Mouse (Mus musculus): ENCODE measurements around the gene Dzip1. TPM values are rescaled to one million over a fixed set of nuclear protein-coding genes. Genes with fewer than 3 reads are reported as not detected.

Dzip1 gene
- polyA plus RNA-seq, 1 experiment from 2014 or later: 31.4 TPM

DNA sequence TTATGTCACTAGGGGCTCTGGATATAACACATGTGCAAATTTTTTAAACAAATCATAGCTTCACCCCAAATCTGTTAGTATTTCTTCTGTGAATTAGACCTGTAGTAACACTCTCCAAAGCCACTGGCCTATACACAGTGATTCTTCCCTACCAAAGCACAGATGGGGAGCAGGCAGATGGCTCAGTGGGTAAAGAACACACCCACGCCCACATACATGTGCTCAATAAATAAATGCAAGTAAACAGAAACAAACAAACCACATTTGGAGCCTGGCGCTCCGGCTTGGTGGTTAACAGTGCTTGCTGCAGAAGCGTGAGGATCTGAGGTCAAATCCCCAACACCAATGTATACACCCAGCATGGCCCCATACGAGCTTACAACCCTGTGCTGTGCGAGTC, 13.7 kb downstream of the Dzip1 start:
- H3K9me3 ChIP-seq (ENCODE audit: control insufficient read depth, low read length): no peaks in the 10 kb centered on the region
- ATAC-seq (ENCODE audit: insufficient read depth, low FRiP score, low TSS enrichment) (no peak), DNase-seq (ENCODE audit: low spot score) (no peak)
- no peak overlapping the region for H3K27ac ChIP-seq (ENCODE audit: low read depth, low read length)
- WGBS: 95% methylated on average over 6 of the region's 6 CpGs
- H3K9ac ChIP-seq (ENCODE audit: low read length): no peak overlapping the region
- peaks cover 10% of the 10 kb centered on the region for H3K36me3 ChIP-seq (ENCODE audit: control insufficient read depth, insufficient read depth, low read length)
- no peak overlapping the region for H3K4me2 ChIP-seq (ENCODE audit: low read depth)
- no peaks in the 10 kb centered on the region for H3K4me1 ChIP-seq (ENCODE audit: control insufficient read depth, insufficient read depth, low read length)
- no peak overlapping the region for H3K4me3 ChIP-seq (ENCODE audit: low read depth, low read length)
- no peaks in the 10 kb centered on the region for H3K27me3 ChIP-seq (ENCODE audit: control insufficient read depth, insufficient read depth, low read length)

DNA sequence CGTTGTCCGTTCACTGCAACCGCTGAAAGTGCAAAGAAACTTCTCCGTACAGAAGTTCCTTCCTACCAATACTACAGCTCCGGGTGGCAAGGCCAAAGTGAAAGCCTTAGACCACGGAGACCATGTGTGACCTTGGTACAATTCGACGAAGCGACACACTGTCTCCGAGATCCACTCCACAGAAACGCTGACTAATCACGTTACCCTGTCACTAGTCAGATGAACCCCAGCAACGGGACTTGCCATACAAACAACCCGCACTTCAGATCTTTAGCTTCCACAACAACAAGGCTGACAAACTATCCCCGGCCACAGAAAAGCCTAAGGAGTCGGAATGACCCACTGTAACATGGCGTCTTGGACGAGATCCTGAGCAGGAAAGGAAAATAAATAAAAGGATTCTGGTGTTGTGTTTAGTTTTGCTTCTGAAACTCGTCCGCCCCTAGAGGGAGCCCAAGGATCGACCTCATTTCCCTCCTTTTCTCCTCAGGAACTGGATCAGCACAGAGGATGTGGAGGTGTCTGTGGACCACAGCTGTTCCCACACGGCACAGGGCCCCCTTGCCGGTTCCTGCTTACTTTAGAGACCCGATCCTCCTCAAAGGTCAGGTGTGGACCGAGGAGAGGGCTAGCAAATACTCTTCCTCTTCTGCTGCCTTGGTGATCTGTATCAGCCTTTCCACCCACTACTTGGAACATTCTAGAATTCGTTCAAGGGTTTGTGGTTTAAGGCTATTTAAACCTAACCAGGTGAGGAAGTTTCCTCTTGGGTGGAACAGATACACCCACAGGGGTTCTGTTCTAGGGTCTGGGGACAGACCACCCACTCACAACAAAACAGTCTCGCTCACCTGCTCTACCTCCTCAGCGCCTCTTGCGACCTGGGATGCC, 14.7 kb downstream of the Dzip1 start:
- peaks cover 11% of the 10 kb centered on the region for H3K36me3 ChIP-seq (ENCODE audit: control insufficient read depth, insufficient read depth, low read length)
- H3K4me1 ChIP-seq (ENCODE audit: control insufficient read depth, insufficient read depth, low read length): no peaks in the 10 kb centered on the region
- WGBS: 64% methylated on average over 29 of the region's 29 CpGs
- no peak overlapping the region for H3K27ac ChIP-seq (ENCODE audit: low read depth, low read length)
- no peak overlapping the region for H3K9ac ChIP-seq (ENCODE audit: low read length)
- ATAC-seq (ENCODE audit: insufficient read depth, low FRiP score, low TSS enrichment): no peak; the same call in 1 of the 2 replicates
- H3K4me2 ChIP-seq (ENCODE audit: low read depth): no peak overlapping the region
- H3K27me3 ChIP-seq (ENCODE audit: control insufficient read depth, insufficient read depth, low read length): no peaks in the 10 kb centered on the region
- H3K4me3 ChIP-seq (ENCODE audit: low read depth, low read length): no peak overlapping the region
- peak; percentile 54 for DNase-seq (ENCODE audit: low spot score)
- no peaks in the 10 kb centered on the region for H3K9me3 ChIP-seq (ENCODE audit: control insufficient read depth, low read length)

DNA sequence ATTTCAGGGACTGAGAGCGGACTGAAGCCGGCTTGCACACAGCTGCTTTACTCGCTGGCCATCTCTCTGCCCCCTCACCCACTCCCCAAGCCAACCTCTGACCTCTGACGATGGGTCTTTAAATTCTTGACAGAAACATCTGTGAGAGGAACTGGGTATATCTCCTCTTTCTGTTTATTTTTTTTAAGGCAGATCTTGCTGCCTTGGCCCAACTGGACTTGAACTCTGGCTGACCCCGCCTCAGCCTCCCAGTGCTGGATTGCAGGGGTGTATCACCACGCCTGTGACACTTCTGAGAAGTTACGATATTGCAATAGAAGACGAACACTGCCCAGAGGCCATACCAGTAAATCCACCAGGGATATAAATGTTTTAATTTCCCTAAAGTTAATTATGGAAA, 15.4 kb downstream of the Dzip1 start:
- no peak overlapping the region for H3K4me2 ChIP-seq (ENCODE audit: low read depth)
- H3K27me3 ChIP-seq (ENCODE audit: control insufficient read depth, insufficient read depth, low read length): no peaks in the 10 kb centered on the region
- no peaks in the 10 kb centered on the region for H3K4me1 ChIP-seq (ENCODE audit: control insufficient read depth, insufficient read depth, low read length)
- no peak overlapping the region for H3K9ac ChIP-seq (ENCODE audit: low read length)
- H3K36me3 ChIP-seq (ENCODE audit: control insufficient read depth, insufficient read depth, low read length): peaks cover 11% of the 10 kb centered on the region
- ATAC-seq (ENCODE audit: insufficient read depth, low FRiP score, low TSS enrichment): no peak
- 63% methylated on average over 8 of the region's 8 CpGs for WGBS
- H3K27ac ChIP-seq (ENCODE audit: low read depth, low read length): no peak overlapping the region
- no peak for DNase-seq (ENCODE audit: low spot score)
- H3K4me3 ChIP-seq (ENCODE audit: low read depth, low read length): no peak overlapping the region
- no peaks in the 10 kb centered on the region for H3K9me3 ChIP-seq (ENCODE audit: control insufficient read depth, low read length)

DNA sequence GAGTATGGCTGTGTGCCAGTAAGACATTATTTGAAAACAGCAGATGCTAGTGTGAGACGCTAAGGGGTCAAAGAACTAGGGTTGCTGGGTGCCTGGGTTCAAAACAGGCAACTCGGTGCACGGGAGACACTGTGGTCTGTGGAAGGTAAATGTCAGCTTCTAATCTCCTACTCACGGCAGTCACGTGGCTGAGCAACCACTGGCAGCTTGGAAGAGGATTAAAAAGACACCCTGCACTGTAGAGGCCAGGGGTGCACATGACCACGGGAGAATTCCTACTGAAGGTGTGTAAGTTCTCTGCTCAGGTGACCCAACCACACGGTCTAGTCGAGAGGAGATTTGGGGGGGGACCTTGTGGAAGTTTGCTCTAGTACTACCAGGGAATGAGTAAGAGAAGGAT, 17.7 kb downstream of the Dzip1 start:
- DNase-seq (ENCODE audit: low spot score) (no peak), ATAC-seq (ENCODE audit: insufficient read depth, low FRiP score, low TSS enrichment) (no peak)
- peaks cover 7% of the 10 kb centered on the region; the same call in 1 of the 2 replicates for H3K4me1 ChIP-seq (ENCODE audit: control insufficient read depth, insufficient read depth, low read length)
- H3K9me3 ChIP-seq (ENCODE audit: control insufficient read depth, low read length): no peaks in the 10 kb centered on the region
- no peak overlapping the region for H3K9ac ChIP-seq (ENCODE audit: low read length)
- H3K36me3 ChIP-seq (ENCODE audit: control insufficient read depth, insufficient read depth, low read length): peaks cover 13% of the 10 kb centered on the region
- no peak overlapping the region for H3K27ac ChIP-seq (ENCODE audit: low read depth, low read length)
- H3K4me2 ChIP-seq (ENCODE audit: low read depth): no peak overlapping the region
- no peak overlapping the region for H3K4me3 ChIP-seq (ENCODE audit: low read depth, low read length)
- H3K27me3 ChIP-seq (ENCODE audit: control insufficient read depth, insufficient read depth, low read length): no peaks in the 10 kb centered on the region
- WGBS: 91% methylated on average over 8 of the region's 8 CpGs

DNA sequence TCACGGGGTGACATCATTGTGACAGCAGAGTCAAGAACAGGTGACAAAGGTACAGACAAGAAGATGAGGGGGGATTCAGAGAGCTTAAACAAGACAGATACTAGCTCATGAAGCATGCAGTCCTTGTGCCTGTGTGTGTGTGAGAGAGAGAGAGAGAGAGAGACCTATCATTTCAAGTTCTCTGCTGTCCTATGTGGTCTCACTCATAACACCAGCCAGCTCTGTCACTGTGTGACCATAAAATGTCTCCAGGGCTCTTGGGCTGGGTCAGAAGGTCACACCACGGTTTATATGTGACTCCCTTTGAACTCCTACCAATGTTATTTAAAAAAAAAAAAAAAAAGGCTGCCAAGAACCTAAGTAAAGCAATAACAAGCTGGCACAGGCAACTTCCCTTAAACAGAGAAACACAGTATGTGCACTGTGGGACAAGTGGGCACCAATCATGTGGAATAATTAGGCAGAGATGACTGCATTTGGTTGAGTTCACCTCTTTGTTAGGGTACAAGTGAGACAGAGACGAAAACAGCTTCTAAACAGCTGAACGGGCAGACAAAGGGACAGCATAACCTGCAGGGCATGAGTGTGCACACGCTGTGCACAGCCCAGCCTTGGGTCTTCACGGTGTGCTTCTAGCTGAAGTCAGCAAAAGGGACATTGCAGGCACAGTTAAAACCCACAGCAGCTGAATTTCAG, 21.2 kb downstream of the Dzip1 start:
- no peak overlapping the region for H3K9ac ChIP-seq (ENCODE audit: low read length)
- no peak for DNase-seq (ENCODE audit: low spot score)
- ATAC-seq (ENCODE audit: insufficient read depth, low FRiP score, low TSS enrichment): peak; percentile 68

DNA sequence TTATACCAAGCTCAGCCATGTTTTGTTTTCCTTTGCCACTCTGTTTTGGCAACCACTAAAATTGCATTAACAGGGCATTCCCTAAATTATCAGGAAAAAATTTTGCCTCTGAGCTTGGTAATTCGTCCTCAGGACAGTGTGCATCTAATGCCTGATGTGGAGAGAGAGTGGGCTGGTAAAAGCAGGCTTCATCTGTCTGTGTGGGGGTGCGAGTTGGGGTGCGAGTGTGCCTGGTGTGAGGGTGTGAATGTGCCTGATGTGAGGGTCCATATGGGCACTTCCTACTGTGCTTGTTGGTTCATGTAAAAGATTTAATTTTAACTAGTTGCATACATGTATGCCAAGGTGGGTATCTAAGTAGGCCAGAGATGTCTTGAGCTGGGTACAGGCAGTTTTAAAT, 21.9 kb downstream of the Dzip1 start:
- no peak for DNase-seq (ENCODE audit: low spot score)
- no peaks in the 10 kb centered on the region for H3K27me3 ChIP-seq (ENCODE audit: control insufficient read depth, insufficient read depth, low read length)
- peaks cover 7% of the 10 kb centered on the region; the same call in 1 of the 2 replicates for H3K4me1 ChIP-seq (ENCODE audit: control insufficient read depth, insufficient read depth, low read length)
- no peak overlapping the region for H3K27ac ChIP-seq (ENCODE audit: low read depth, low read length)
- no peak for ATAC-seq (ENCODE audit: insufficient read depth, low FRiP score, low TSS enrichment)
- H3K4me2 ChIP-seq (ENCODE audit: low read depth): no peak overlapping the region
- H3K4me3 ChIP-seq (ENCODE audit: low read depth, low read length): no peak overlapping the region
- H3K9me3 ChIP-seq (ENCODE audit: control insufficient read depth, low read length): no peaks in the 10 kb centered on the region
- H3K9ac ChIP-seq (ENCODE audit: low read length): no peak overlapping the region
- H3K36me3 ChIP-seq (ENCODE audit: control insufficient read depth, insufficient read depth, low read length): peaks cover 18% of the 10 kb centered on the region
- WGBS: 88% methylated on average over 3 of the region's 3 CpGs

More for the DNA sequence above, 21.2 kb downstream of the Dzip1 start:
- no peaks in the 10 kb centered on the region for H3K27me3 ChIP-seq (ENCODE audit: control insufficient read depth, insufficient read depth, low read length)
- no peaks in the 10 kb centered on the region for H3K9me3 ChIP-seq (ENCODE audit: control insufficient read depth, low read length)
- 0 out of 2 replicates have a peak overlapping the region, but pooled peaks have one; percentile 29 for H3K27ac ChIP-seq (ENCODE audit: low read depth, low read length)
- H3K36me3 ChIP-seq (ENCODE audit: control insufficient read depth, insufficient read depth, low read length): peaks cover 18% of the 10 kb centered on the region
- H3K4me1 ChIP-seq (ENCODE audit: control insufficient read depth, insufficient read depth, low read length): peaks cover 7% of the 10 kb centered on the region; the same call in 1 of the 2 replicates
- 26% methylated on average over 6 of the region's 6 CpGs for WGBS
- H3K4me3 ChIP-seq (ENCODE audit: low read depth, low read length): no peak overlapping the region
- no peak overlapping the region for H3K4me2 ChIP-seq (ENCODE audit: low read depth)

DNA sequence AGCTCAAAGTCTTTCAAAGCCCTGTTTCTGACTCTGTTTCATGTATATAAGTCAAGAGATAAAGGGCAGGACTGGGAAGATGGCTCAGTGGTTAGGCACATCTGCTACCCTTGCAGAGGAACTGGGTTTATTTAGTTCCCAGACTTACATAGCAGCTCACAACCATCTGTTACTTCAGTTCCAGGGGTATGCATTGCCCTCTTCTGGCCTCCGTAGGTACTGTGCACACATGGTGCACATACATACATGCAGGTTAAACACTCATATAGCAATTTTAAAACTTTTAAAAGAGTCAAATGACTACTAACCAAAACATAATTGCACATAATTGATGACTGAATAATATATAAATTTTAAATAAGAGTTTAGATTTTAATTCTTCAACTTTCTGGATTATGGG, 24.3 kb downstream of the Dzip1 start:
- Histone ChIP-seq H3K4me3 (ENCODE audit: low read depth, low read length) (no peak overlapping the region), H3K9ac (ENCODE audit: low read length) (no peak overlapping the region), H3K27ac (ENCODE audit: low read depth, low read length) (no peak overlapping the region), H3K4me1 (ENCODE audit: control insufficient read depth, insufficient read depth, low read length) (peaks cover 7% of the 10 kb centered on the region; the same call in 1 of the 2 replicates), H3K4me2 (ENCODE audit: low read depth) (no peak overlapping the region), H3K27me3 (ENCODE audit: control insufficient read depth, insufficient read depth, low read length) (no peaks in the 10 kb centered on the region), H3K36me3 (ENCODE audit: control insufficient read depth, insufficient read depth, low read length) (peaks cover 10% of the 10 kb centered on the region), H3K9me3 (ENCODE audit: control insufficient read depth, low read length) (no peaks in the 10 kb centered on the region)
- 97% methylated on average over 1 of the region's 1 CpGs for WGBS
- no peak for ATAC-seq (ENCODE audit: insufficient read depth, low FRiP score, low TSS enrichment)
- no peak for DNase-seq (ENCODE audit: low spot score)

DNA sequence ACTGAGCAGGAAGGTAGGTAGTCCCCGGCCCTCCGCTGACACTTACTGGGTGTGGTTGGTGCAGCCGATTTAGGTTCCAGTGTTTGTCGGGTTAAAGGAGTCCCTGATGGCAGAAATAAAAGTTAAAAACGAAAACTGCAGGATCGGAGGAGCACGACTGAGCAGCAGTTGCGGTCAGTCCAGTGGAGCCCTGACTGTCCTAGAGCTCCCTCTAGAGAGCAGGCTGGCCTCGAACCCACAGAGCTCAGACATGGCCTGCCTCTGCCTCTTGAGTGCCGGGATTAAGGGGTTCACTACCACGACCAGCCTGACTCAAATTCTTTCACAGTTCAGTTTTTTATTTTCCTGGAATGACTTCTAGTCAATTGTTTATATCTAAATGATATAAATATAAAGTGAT, 25.3 kb downstream of the Dzip1 start:
- Histone ChIP-seq H3K4me3 (ENCODE audit: low read depth, low read length) (no peak overlapping the region), H3K9me3 (ENCODE audit: control insufficient read depth, low read length) (no peaks in the 10 kb centered on the region), H3K36me3 (ENCODE audit: control insufficient read depth, insufficient read depth, low read length) (peaks cover 10% of the 10 kb centered on the region), H3K4me1 (ENCODE audit: control insufficient read depth, insufficient read depth, low read length) (peaks cover 7% of the 10 kb centered on the region; the same call in 1 of the 2 replicates), H3K4me2 (ENCODE audit: low read depth) (no peak overlapping the region), H3K9ac (ENCODE audit: low read length) (no peak overlapping the region), H3K27ac (ENCODE audit: low read depth, low read length) (no peak overlapping the region), H3K27me3 (ENCODE audit: control insufficient read depth, insufficient read depth, low read length) (no peaks in the 10 kb centered on the region)
- 90% methylated on average over 11 of the region's 11 CpGs for WGBS
- DNase-seq (ENCODE audit: low spot score): no peak
- no peak for ATAC-seq (ENCODE audit: insufficient read depth, low FRiP score, low TSS enrichment)
